Mouse (Mus musculus): Measurements from ENCODE around the gene Pabpc4l.
"Not testable (repeated sequence)": the region's sequence is repeated elsewhere in the genome, so short reads cannot be mapped to it uniquely, and the experiment has no call there.

The Pabpc4l gene

DNA sequence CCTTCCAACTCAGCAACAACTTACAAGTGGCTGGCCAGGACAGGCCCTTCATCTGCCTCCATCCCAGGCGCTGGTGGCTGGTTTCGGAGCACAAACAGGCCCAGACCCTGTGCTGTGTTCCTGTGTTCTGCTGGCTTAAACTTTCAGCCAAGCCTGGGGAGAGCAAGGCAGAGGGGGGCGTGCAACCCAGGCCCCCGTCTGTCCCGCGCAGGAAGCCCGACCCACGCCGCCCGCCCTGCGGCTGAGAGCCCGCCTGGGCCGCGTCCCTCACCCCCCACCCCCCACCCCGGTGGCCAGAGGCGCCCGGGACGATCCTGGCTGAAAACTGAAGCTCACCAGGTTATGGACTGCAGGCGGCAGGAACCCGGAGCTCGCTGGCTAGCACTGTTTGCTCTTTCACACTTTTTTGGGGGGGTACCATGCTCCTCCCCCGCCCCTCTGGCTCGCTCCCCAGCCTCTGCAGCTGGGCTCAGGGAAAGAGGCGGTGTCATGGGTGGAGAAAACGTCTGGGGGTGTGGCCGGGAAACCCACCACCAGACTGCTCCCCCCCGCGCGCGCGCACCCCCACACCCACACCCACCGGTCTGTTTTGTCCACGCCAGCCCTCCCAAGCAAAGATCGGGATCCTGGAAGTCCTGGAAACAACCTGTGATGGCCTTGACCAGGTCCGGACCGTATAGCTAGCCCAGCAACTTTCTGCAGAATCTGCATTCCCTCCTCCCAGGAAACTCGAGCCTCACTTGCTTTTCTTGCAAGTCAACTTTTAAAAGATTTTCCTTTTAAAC lies at the start of gene Pabpc4l:
Gene Pabpc4l, minus strand, starts transcription at position 739 of the 785 bp plus-strand sequence.
- in situ Hi-C loops (cut with MboI, MseI): no loop called here

DNA sequence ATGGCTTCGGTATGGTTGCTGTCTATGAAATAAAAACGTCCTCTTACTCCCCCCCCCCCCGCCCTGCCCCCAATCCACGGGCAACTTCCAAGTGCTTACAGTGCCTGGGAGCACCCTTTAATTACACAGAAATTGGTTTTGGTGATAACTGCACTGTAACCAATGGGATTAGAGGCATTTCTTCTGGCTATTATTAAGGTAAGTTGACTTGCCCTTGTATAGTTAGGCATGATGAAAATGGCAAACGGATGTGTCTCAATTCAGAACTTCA lies 42.9 kb upstream of the Pabpc4l start:
- in situ Hi-C loops (cut with MboI, MseI): no loop called here

DNA sequence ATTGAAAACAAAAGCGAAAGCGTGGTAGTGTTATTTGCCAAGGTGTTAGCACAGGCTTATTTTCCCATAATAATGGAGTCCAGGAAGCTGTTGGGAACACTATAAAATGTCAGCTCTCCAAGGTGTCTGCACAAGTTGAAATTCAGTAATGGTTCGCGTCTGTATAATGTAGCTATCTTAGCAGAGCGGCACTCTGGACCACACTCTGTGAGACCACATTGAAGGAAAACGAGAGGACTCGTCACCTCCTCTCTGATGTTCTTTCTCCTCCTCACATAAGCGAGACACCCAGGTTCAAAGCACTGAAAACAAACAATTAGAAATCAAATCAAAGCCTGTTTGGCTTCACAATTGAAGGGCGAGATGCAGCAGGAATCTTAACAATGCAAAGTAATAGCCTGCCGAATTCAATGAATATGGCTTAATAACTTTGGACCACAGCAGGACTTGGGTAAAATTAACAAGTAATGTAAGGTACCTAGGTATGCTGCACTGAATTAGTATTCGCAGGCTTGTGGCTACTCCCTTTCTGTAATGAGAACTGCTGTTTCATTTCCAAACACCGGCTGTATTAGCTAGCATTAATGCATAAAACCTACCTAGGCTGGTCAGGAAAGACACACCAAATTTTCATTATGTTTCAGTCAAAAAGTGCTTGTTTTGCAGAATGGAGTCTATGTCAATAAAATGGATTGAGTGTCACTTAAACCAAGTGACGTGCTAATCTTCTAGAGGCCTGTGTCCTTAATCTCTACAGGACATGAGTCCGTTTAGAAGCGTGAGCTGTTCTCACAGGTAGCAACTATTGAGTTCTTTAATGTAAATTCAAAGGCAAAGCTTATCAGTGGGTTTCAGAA lies 42.3 kb upstream of the Pabpc4l start:
- in situ Hi-C loops (cut with MboI, MseI): no loop called here

DNA sequence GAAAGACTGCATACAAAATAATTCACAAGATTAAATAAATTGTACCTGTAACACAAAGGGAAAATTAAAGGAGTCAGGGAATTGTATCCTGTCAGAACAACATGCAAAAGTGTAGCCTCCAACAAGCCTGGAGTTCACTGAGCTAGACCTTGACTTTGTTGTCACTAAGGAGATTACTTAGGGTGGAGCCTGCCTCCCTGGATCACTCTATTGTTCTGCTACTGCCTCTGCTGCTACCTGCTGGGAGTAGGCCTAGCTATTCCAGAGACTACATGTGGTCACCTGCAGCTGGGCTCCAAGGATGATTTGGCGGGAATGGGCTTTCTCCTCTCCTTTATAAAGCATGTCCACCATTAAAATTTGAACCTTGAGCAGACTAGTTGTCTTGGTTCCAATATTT lies 38.1 kb upstream of the Pabpc4l start:
- in situ Hi-C loops (cut with MboI, MseI): not testable (repeated sequence)

DNA sequence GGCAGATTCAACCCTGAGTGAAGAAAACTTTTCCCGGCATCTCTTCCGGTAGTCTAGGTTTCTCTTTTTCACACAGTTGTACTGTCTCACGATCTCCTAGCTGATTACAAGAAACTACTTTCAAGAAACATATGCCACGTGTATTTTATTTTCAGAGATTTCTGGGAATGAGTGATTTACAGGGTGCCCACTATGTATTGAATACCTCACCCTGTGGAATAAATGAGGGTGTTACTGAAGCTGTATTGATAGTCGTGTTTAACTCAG lies 180 bp upstream of the Pabpc4l start:
- in situ Hi-C loops (cut with MboI, MseI): no loop called here

DNA sequence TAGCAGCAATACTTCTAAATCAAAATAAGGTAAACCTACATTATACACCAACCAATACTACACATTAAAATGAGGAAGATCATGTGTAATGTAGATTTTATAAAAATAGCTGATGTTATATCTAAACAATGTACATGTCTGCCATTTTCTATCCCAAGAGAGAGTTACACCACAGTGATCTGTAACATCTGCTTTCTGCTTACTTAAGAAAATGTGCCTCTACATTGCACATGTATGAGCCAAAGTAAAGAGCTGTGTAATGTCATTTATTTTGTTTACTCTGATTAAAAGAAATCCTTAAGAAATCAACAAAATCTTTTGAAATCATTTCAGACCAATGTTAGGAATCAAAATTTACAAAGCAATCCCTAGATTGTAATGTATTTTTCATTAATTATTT lies 16.6 kb downstream of the Pabpc4l start:
- in situ Hi-C loops (cut with MboI, MseI): no loop called here
